Mouse (Mus musculus): ENCODE data around the gene Pycard. TPM values are rescaled to one million over a fixed set of nuclear protein-coding genes. Genes with fewer than 3 reads are reported as not detected.
"Not testable (repeated sequence)": the region's sequence is repeated elsewhere in the genome, so short reads cannot be mapped to it uniquely, and the experiment has no call there.

The Pycard gene
- polyA plus RNA-seq (2012; rRNA removed), result 8.9 and 10.6 TPM in 2 replicates

DNA sequence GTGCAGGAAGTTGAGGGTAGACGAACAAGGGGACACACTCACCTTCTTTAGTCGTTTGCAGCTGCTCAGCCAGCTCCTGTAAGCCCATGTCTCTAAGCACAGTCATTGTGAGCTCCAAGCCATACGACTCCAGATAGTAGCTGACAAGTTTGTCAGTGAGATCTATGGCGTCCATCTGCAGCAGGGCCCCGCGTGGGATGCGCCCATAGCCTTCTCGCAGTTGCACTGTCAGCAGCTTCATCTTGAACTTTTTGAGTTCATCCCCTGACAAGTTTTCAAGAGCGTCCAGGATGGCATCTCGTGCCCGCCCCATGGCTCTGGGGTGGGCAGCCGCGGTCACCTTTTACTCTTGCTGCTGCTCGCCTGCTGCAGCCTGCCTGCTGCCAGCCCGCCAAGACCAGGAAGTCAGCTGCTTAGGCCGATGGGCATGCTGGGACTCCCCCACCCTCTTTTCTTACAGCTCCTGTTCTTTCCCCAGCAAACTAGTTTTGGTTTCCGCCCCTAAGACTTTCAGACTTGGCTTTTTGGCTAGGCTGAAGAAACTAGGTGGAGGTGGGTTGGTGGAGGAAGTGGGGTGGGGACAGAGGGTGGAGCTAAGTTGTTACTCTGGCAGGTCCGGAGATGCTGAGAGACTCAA lies at the start of gene Pycard:
Gene Pycard (minus strand): TSS at position 527 of the 637 bp plus-strand sequence.
- no peak within 1 kb of the TSS for H3K27ac ChIP-seq (ENCODE audit: insufficient read depth, low read length)
- no peak for TF ChIP-seq CTCF (IDR thresholded peaks at IDR 0.05; ENCODE audit: extremely low read depth, insufficient read depth, low read length)
- TF ChIP-seq POLR2A (IDR thresholded peaks at IDR 0.05; ENCODE audit: extremely low read depth, insufficient read depth, low read length), result no peak
- H3K4me1 ChIP-seq (ENCODE audit: control insufficient read depth, insufficient read depth, low read length), result peaks cover 4% of the 10 kb centered on the region; the same call in 1 of the 2 replicates
- no peak within 1 kb of the TSS for H3K4me3 ChIP-seq (ENCODE audit: insufficient read depth, low read length)

GRCm38 (mm10) chr7:128042161-128042820 lies 48.6 kb upstream of the Pycard start:
- not testable (repeated sequence) for H3K4me1 ChIP-seq (ENCODE audit: control insufficient read depth, insufficient read depth, low read length); H3K27ac ChIP-seq (ENCODE audit: insufficient read depth, low read length); H3K4me3 ChIP-seq (ENCODE audit: insufficient read depth, low read length)

DNA sequence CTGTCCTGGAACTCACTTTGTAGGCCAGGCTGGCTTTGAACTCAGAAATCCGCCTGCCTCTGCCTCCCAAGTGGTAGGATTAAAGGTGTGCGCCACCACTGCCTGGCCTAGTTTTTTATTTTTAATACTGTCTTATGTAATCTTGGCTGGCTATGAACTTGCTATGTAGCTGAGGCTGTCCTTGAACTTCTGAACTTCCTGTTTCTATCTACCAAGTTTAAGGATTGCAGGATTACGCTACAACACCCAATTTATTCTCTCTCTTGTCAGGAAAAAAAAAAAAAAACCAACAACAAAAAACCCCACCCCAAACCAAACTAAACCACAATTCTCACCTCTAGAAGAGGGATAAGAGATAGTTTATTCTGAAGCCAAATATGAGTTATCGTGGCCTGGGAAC lies 39.9 kb upstream of the Pycard start:
- no peak overlapping the region for H3K27ac ChIP-seq (ENCODE audit: insufficient read depth, low read length)

GRCm38 (mm10) chr7:128032989-128033293 lies 39.3 kb upstream of the Pycard start:
- no peaks in the 10 kb centered on the region for H3K4me1 ChIP-seq (ENCODE audit: control insufficient read depth, insufficient read depth, low read length)
- H3K27ac ChIP-seq (ENCODE audit: insufficient read depth, low read length), result no peak overlapping the region
- no peak for TF ChIP-seq CTCF (IDR thresholded peaks at IDR 0.05; ENCODE audit: extremely low read depth, insufficient read depth, low read length)
- no peak overlapping the region for H3K4me3 ChIP-seq (ENCODE audit: insufficient read depth, low read length)

More for the DNA sequence above, 39.9 kb upstream of the Pycard start:
- no peak overlapping the region for H3K4me3 ChIP-seq (ENCODE audit: insufficient read depth, low read length)
- TF ChIP-seq POLR2A (IDR thresholded peaks at IDR 0.05; ENCODE audit: extremely low read depth, insufficient read depth, low read length), result no peak
- no peak for TF ChIP-seq CTCF (IDR thresholded peaks at IDR 0.05; ENCODE audit: extremely low read depth, insufficient read depth, low read length)
- H3K4me1 ChIP-seq (ENCODE audit: control insufficient read depth, insufficient read depth, low read length), result no peaks in the 10 kb centered on the region

DNA sequence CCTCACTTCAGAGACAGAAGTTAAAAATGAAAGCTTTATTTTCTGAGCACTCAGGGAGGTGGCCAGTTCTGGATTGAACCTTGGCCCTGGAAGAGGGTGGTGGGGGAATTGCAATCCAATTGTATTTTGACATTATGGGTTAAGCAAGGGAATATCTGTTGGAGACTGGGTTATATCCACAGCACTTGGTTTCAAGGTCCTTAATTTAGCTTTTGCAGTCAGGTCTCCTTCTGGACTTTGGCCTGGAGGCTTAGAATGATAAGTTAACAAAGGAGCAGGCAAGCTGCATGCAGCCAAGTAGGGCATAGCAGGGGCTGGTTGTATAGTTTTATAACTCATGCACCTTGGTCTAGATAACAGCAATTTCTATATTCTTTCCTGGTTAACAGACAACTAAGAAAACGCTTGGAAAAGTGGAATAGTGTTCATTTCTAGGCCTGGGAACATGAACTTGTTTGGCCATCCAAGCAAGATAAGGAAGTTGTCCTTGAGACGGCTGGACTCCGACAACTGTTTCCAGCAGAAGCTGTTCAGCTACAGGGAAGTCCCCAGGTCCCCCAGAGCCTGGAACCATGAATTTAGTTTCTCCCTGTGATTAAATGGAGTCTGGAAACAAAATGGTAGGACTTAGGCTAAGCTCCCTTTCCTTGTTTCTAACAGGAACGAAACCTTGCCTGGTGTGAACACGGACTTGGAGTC lies 38.8 kb upstream of the Pycard start:
- TF ChIP-seq POLR2A (IDR thresholded peaks at IDR 0.05; ENCODE audit: extremely low read depth, insufficient read depth, low read length), result no peak
- TF ChIP-seq CTCF (IDR thresholded peaks at IDR 0.05; ENCODE audit: extremely low read depth, insufficient read depth, low read length), result no peak
- Histone ChIP-seq H3K4me3 (ENCODE audit: insufficient read depth, low read length) (no peak overlapping the region), H3K27ac (ENCODE audit: insufficient read depth, low read length) (no peak overlapping the region), H3K4me1 (ENCODE audit: control insufficient read depth, insufficient read depth, low read length) (no peaks in the 10 kb centered on the region)

DNA sequence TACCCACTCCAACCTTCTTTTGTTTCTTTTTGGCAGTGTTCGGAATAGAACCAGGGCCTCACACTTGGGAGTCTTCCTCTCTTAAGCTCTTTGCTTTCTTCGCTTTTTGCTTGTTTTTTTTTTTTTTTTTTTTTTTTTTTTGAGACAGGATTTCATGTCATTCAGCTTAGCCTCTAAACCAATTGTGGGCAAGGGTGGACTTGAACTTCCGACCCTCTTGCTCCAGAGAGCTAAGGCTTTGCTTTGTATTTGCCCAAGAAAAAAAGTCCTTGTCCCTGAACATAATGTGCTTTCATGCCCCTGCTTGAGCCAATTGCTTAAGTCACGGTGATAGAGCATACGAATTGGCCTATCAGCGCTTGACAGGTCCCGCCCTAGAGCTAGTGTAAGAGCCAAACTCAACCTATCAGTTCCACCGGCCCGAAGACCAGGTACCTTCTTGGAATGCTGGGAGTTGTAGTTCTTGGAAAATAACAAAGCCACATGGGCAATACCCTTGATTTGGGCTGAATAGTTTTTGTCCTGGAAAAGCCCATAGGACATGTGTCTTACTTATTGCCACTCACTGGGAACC lies 37.8 kb upstream of the Pycard start:
- TF ChIP-seq CTCF (IDR thresholded peaks at IDR 0.05; ENCODE audit: extremely low read depth, insufficient read depth, low read length) (no peak), POLR2A (IDR thresholded peaks at IDR 0.05; ENCODE audit: extremely low read depth, insufficient read depth, low read length) (no peak)
- no peaks in the 10 kb centered on the region for H3K4me1 ChIP-seq (ENCODE audit: control insufficient read depth, insufficient read depth, low read length)
- no peak overlapping the region for H3K4me3 ChIP-seq (ENCODE audit: insufficient read depth, low read length)
- no peak overlapping the region for H3K27ac ChIP-seq (ENCODE audit: insufficient read depth, low read length)

DNA sequence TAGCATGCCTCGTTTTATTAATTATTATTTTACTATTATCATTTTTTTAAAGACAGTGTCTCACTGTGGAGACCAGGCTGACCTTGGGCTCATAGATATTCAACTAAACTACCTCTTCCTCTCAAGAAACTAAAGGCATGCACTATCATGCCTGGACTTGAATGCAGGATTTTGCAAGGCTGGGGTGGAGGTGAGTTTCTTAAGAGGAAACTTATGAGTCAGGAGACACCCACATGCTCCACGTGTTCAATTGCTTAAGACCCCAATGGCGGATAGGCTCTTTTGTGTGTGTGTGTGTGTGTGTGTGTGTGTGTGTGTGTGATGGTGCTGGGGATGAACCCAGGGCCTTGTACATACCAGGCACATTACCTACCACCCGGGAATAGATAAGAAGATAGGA lies 31.7 kb upstream of the Pycard start:
- Histone ChIP-seq H3K4me1 (ENCODE audit: control insufficient read depth, insufficient read depth, low read length) (no peaks in the 10 kb centered on the region), H3K4me3 (ENCODE audit: insufficient read depth, low read length) (no peak overlapping the region), H3K27ac (ENCODE audit: insufficient read depth, low read length) (no peak overlapping the region)
- TF ChIP-seq POLR2A (IDR thresholded peaks at IDR 0.05; ENCODE audit: extremely low read depth, insufficient read depth, low read length) (no peak), CTCF (IDR thresholded peaks at IDR 0.05; ENCODE audit: extremely low read depth, insufficient read depth, low read length) (no peak)

- H3K4me3 ChIP-seq (ENCODE audit: insufficient read depth, low read length), result no peak overlapping the region
- no peak overlapping the region for H3K27ac ChIP-seq (ENCODE audit: insufficient read depth, low read length)
- no peaks in the 10 kb centered on the region for H3K4me1 ChIP-seq (ENCODE audit: control insufficient read depth, insufficient read depth, low read length)
- TF ChIP-seq POLR2A (IDR thresholded peaks at IDR 0.05; ENCODE audit: extremely low read depth, insufficient read depth, low read length), result no peak
- TF ChIP-seq CTCF (IDR thresholded peaks at IDR 0.05; ENCODE audit: extremely low read depth, insufficient read depth, low read length), result no peak
These were observed 31.3 kb upstream of the Pycard start for GRCm38 (mm10) chr7:128024932-128025331.

DNA sequence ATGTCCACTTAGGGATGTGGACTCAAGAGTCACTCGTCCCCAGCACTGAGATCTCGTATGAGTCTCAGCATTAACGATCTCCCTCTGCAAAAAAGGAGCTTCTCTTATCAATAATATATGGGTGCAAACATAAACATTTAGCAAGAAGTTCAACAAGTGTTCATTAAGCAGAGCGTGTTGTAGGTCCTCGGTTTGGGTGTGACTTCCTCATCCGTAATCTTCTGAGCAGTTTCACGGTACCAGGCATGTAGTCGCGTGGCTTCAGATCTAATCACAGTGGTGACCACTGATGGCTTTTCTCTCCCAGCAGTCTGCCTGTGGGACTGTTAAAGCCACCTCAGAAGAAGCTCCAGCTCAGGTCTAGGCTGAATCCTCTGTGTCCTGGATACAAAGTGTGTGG lies 30.7 kb upstream of the Pycard start:
- no peaks in the 10 kb centered on the region for H3K4me1 ChIP-seq (ENCODE audit: control insufficient read depth, insufficient read depth, low read length)
- no peak for TF ChIP-seq POLR2A (IDR thresholded peaks at IDR 0.05; ENCODE audit: extremely low read depth, insufficient read depth, low read length)
- no peak for TF ChIP-seq CTCF (IDR thresholded peaks at IDR 0.05; ENCODE audit: extremely low read depth, insufficient read depth, low read length)
- no peak overlapping the region for H3K4me3 ChIP-seq (ENCODE audit: insufficient read depth, low read length)
- no peak overlapping the region for H3K27ac ChIP-seq (ENCODE audit: insufficient read depth, low read length)

DNA sequence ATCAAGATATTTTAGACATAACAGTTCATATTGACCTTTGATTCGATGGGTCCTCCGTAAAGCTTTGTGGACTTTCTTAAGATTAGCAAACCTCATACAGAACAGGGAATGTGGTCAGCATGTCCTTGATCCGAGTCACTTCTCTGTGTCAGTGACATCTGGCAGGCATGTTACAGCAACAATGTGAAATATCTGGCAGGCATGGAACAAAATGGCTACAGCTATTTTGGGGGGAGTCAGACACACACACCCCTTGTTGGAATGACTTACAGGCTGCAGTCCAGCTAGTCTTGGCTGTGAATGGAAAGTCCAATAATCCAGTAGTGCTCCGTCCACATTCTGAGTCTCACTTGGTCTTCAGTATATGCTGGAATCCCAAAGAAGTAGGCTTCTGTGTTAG lies 29.9 kb upstream of the Pycard start:
- Histone ChIP-seq H3K27ac (ENCODE audit: insufficient read depth, low read length) (no peak overlapping the region), H3K4me1 (ENCODE audit: control insufficient read depth, insufficient read depth, low read length) (no peaks in the 10 kb centered on the region), H3K4me3 (ENCODE audit: insufficient read depth, low read length) (no peak overlapping the region)
- TF ChIP-seq CTCF (IDR thresholded peaks at IDR 0.05; ENCODE audit: extremely low read depth, insufficient read depth, low read length) (no peak), POLR2A (IDR thresholded peaks at IDR 0.05; ENCODE audit: extremely low read depth, insufficient read depth, low read length) (no peak)
